Mouse (Mus musculus) MEL (cell line): Measurements from ENCODE around the gene Wt1. TPM values are rescaled to one million over a fixed set of nuclear protein-coding genes. Genes with fewer than 3 reads are reported as not detected.

Experiments
- DNase-seq: peaks from one replicate; pipeline ENCODE4 v3.0.0; 2011; ENCODE audit warnings: low read depth, low spot score
- H3K27ac ChIP-seq: 2 replicates; pipeline ENCODE4 v1.5.1; 2012; ENCODE audit warnings: low read depth, mild to moderate bottlenecking, control low read depth, low read length, moderate library complexity; ENCODE audit not compliant: control insufficient read depth
- H3K27me3 ChIP-seq, 2 experiments: fragments of 150-350 bp in 1 of 2; sonication (generic) in 1 of 2; 2 replicates each; pipeline ENCODE4 v1.6.1; 2012; ENCODE audit warnings: low read length in 2 of 2, mild to moderate bottlenecking in 2 of 2, improper control_type of control experiment in 1 of 2, moderate library complexity in 1 of 2; ENCODE audit not compliant: insufficient read depth in 2 of 2, control insufficient read depth in 1 of 2
- H3K36me3 ChIP-seq, 2 experiments: 2 replicates each; pipeline ENCODE4 v1.6.1; 2012 to 2014; ENCODE audit warnings: low read length in 2 of 2, improper control_type of control experiment in 1 of 2, inconsistent platforms in 1 of 2, mild to moderate bottlenecking in 1 of 2; ENCODE audit not compliant: insufficient read depth in 2 of 2, control insufficient read depth in 1 of 2
- H3K4me1 ChIP-seq, 2 experiments: fragments of 150-350 bp in 1 of 2; sonication (generic) in 1 of 2; 2 replicates each; pipeline ENCODE4 v1.6.1; 2012; ENCODE audit warnings: low read length in 2 of 2, improper control_type of control experiment in 1 of 2, mild to moderate bottlenecking in 1 of 2; ENCODE audit not compliant: insufficient read depth in 2 of 2, control insufficient read depth in 1 of 2
- H3K4me3 ChIP-seq, 2 experiments: fragments of 150-350 bp in 1 of 2; sonication (generic) in 1 of 2; 2 replicates each; pipeline ENCODE4 v1.5.1; 2012; ENCODE audit warnings: low read depth in 2 of 2, low read length in 2 of 2, mild to moderate bottlenecking in 2 of 2, moderate library complexity in 2 of 2, control low read depth in 1 of 2, improper control_type of control experiment in 1 of 2; ENCODE audit not compliant: control insufficient read depth in 1 of 2, insufficient read depth in 1 of 2
- H3K79me2 ChIP-seq: 2 replicates; pipeline ENCODE4 v1.6.1; 2012; ENCODE audit warnings: mild to moderate bottlenecking, low read length, moderate library complexity; ENCODE audit not compliant: control insufficient read depth, poor library complexity, insufficient read depth
- H3K9ac ChIP-seq: 2 replicates; pipeline ENCODE4 v1.6.1; 2012; ENCODE audit warnings: low read depth, mild to moderate bottlenecking, control low read depth, low read length, moderate library complexity; ENCODE audit not compliant: control insufficient read depth, poor library complexity, severe bottlenecking
- H3K9me3 ChIP-seq: fragments of 150-350 bp; sonication (generic); replicated peaks from 2 replicates; pipeline ENCODE4 v1.6.1; 2012; ENCODE audit warnings: mild to moderate bottlenecking, low read length, improper control_type of control experiment, moderate library complexity; ENCODE audit not compliant: insufficient read depth
- BHLHE40 ChIP-seq: IDR thresholded peaks from 2 replicates; pipeline ENCODE4 v1.6.1; 2012; ENCODE audit warnings: low read depth, mild to moderate bottlenecking, inconsistent platforms, low read length, improper control_type of control experiment, borderline replicate concordance
- CHD1 ChIP-seq: IDR thresholded peaks from 2 replicates; pipeline ENCODE4 v1.6.1; 2012; ENCODE audit warnings: low read depth, mild to moderate bottlenecking, inconsistent platforms, low read length, improper control_type of control experiment
- CHD2 ChIP-seq: IDR thresholded peaks from 2 replicates; pipeline ENCODE4 v1.6.1; 2011; ENCODE audit warnings: low read length, improper control_type of control experiment
- CTCF ChIP-seq, 3 experiments: IDR thresholded peaks in 2 of 3; conservative IDR thresholded peaks in 1 of 3; 2 replicates each; pipeline ENCODE4 v1.5.1; 2011 to 2012; ENCODE audit warnings: low read length in 3 of 3, low read depth in 2 of 3, mild to moderate bottlenecking in 2 of 3, improper control_type of control experiment in 1 of 3, inconsistent platforms in 1 of 3, mixed read lengths in 1 of 3, moderate library complexity in 1 of 3; ENCODE audit not compliant: control insufficient read depth in 1 of 3, insufficient read depth in 1 of 3, poor library complexity in 1 of 3, severe bottlenecking in 1 of 3
- E2F4 ChIP-seq: IDR thresholded peaks from 2 replicates; pipeline ENCODE4 v1.6.1; 2011; ENCODE audit warnings: low read depth, low read length, improper control_type of control experiment, borderline replicate concordance
- EP300 ChIP-seq, 2 experiments: IDR thresholded peaks; 2 replicates each; pipeline ENCODE4 v1.6.1; 2011; ENCODE audit warnings: improper control_type of control experiment in 2 of 2, low read length in 2 of 2, low read depth in 1 of 2, mild to moderate bottlenecking in 1 of 2
- ETS1 ChIP-seq: IDR thresholded peaks from 2 replicates; pipeline ENCODE4 v1.6.1; 2012; ENCODE audit warnings: low read depth, mild to moderate bottlenecking, inconsistent platforms, low read length, improper control_type of control experiment, moderate library complexity
- GABPA ChIP-seq: IDR thresholded peaks from 2 replicates; pipeline ENCODE4 v1.6.1; 2012; ENCODE audit warnings: low read depth, mild to moderate bottlenecking, inconsistent platforms, low read length, improper control_type of control experiment, moderate library complexity
- GATA1 ChIP-seq: IDR thresholded peaks from 2 replicates; pipeline ENCODE4 v1.6.1; 2011; ENCODE audit warnings: low read depth, low read length, improper control_type of control experiment
- HCFC1 ChIP-seq: IDR thresholded peaks from 2 replicates; pipeline ENCODE4 v1.6.1; 2012; ENCODE audit warnings: low read depth, mild to moderate bottlenecking, inconsistent platforms, low read length, improper control_type of control experiment, moderate library complexity
- JUND ChIP-seq: IDR thresholded peaks from 2 replicates; pipeline ENCODE4 v1.6.1; 2011; ENCODE audit warnings: low read depth, mild to moderate bottlenecking, improper control_type of control experiment, low read length
- KAT2A ChIP-seq: conservative IDR thresholded peaks from 2 replicates; pipeline ENCODE4 v1.6.1; 2012; ENCODE audit warnings: low read depth, low read length, improper control_type of control experiment, inconsistent platforms
- MAFK ChIP-seq: IDR thresholded peaks from 2 replicates; pipeline ENCODE4 v1.6.1; 2011; ENCODE audit warnings: low read depth, mild to moderate bottlenecking, low read length, improper control_type of control experiment, borderline replicate concordance
- MAX ChIP-seq: IDR thresholded peaks from 2 replicates; pipeline ENCODE4 v1.6.1; 2011; ENCODE audit warnings: low read length, improper control_type of control experiment
- MAZ ChIP-seq: IDR thresholded peaks from 2 replicates; pipeline ENCODE4 v1.6.1; 2012; ENCODE audit warnings: low read depth, mild to moderate bottlenecking, inconsistent platforms, low read length, improper control_type of control experiment
- MEF2A ChIP-seq: IDR thresholded peaks from 2 replicates; pipeline ENCODE4 v1.6.1; 2014; ENCODE audit warnings: low read depth, mild to moderate bottlenecking, inconsistent platforms, low read length, improper control_type of control experiment; ENCODE audit not compliant: poor library complexity, insufficient replicate concordance, severe bottlenecking; ENCODE audit errors: extremely low read depth
- MXI1 ChIP-seq: IDR thresholded peaks from 2 replicates; pipeline ENCODE4 v1.6.1; 2011; ENCODE audit warnings: mild to moderate bottlenecking, low read depth, low read length, improper control_type of control experiment
- MYB ChIP-seq: IDR thresholded peaks from 2 replicates; pipeline ENCODE4 v1.6.1; 2011; ENCODE audit warnings: mild to moderate bottlenecking, low read depth, low read length, improper control_type of control experiment
- MYC ChIP-seq: IDR thresholded peaks from 2 replicates; pipeline ENCODE4 v1.6.1; 2011; ENCODE audit warnings: low read depth, mild to moderate bottlenecking, low read length, improper control_type of control experiment, moderate library complexity
- NELFE ChIP-seq: IDR thresholded peaks from 2 replicates; pipeline ENCODE4 v1.6.1; 2011; ENCODE audit warnings: low read depth, low read length, improper control_type of control experiment
- NRF1 ChIP-seq: IDR thresholded peaks from 2 replicates; pipeline ENCODE4 v1.6.1; 2014; ENCODE audit warnings: low read depth, mild to moderate bottlenecking, inconsistent platforms, low read length, improper control_type of control experiment, moderate library complexity; ENCODE audit not compliant: poor library complexity, insufficient read depth, severe bottlenecking
- POLR2A ChIP-seq, 2 experiments: IDR thresholded peaks; 2 replicates each; pipeline ENCODE4 v1.6.1; 2011 to 2012; ENCODE audit warnings: low read length in 2 of 2, mild to moderate bottlenecking in 2 of 2, control low read depth in 1 of 2, improper control_type of control experiment in 1 of 2, low read depth in 1 of 2, moderate library complexity in 1 of 2; ENCODE audit not compliant: control insufficient read depth in 1 of 2, insufficient read depth in 1 of 2, poor library complexity in 1 of 2
- POLR2AphosphoS2 ChIP-seq: IDR thresholded peaks from 2 replicates; pipeline ENCODE4 v1.6.1; 2011; ENCODE audit warnings: low read length, improper control_type of control experiment
- POLR2AphosphoS5 ChIP-seq: IDR thresholded peaks from 2 replicates; pipeline ENCODE4 v1.6.1; 2012; ENCODE audit warnings: low read depth, borderline replicate concordance, mild to moderate bottlenecking, inconsistent platforms, low read length, moderate library complexity, mixed read lengths
- RAD21 ChIP-seq: IDR thresholded peaks from 2 replicates; pipeline ENCODE4 v1.6.1; 2011; ENCODE audit warnings: mild to moderate bottlenecking, low read depth, low read length, improper control_type of control experiment
- RCOR1 ChIP-seq: IDR thresholded peaks from 2 replicates; pipeline ENCODE4 v1.6.1; 2012; ENCODE audit warnings: low read depth, mild to moderate bottlenecking, inconsistent platforms, low read length, improper control_type of control experiment
- SIN3A ChIP-seq: IDR thresholded peaks from 2 replicates; pipeline ENCODE4 v1.6.1; 2012; ENCODE audit warnings: low read length, improper control_type of control experiment, inconsistent platforms
- SMC3 ChIP-seq: IDR thresholded peaks from 2 replicates; pipeline ENCODE4 v1.6.1; 2011; ENCODE audit warnings: low read depth, low read length, improper control_type of control experiment
- TAL1 ChIP-seq: IDR thresholded peaks from 2 replicates; pipeline ENCODE4 v1.6.1; 2012; ENCODE audit warnings: mild to moderate bottlenecking, inconsistent platforms, low read length, moderate library complexity, mixed read lengths
- TBP ChIP-seq: IDR thresholded peaks from 2 replicates; pipeline ENCODE4 v1.8.0; 2011; ENCODE audit warnings: low read depth, low read length, improper control_type of control experiment
- UBTF ChIP-seq: IDR thresholded peaks from 2 replicates; pipeline ENCODE4 v1.6.1; 2012; ENCODE audit warnings: low read depth, mild to moderate bottlenecking, inconsistent platforms, low read length, improper control_type of control experiment, moderate library complexity, borderline replicate concordance; ENCODE audit not compliant: insufficient read depth
- USF1 ChIP-seq: IDR thresholded peaks from 2 replicates; pipeline ENCODE4 v1.6.1; 2014; ENCODE audit warnings: low read depth, mild to moderate bottlenecking, inconsistent platforms, low read length, improper control_type of control experiment, moderate library complexity
- USF2 ChIP-seq, 2 experiments: IDR thresholded peaks; 2 replicates each; pipeline ENCODE4 v1.6.1; 2011 to 2012; ENCODE audit warnings: improper control_type of control experiment in 2 of 2, low read length in 2 of 2, borderline replicate concordance in 1 of 2, inconsistent platforms in 1 of 2, low read depth in 1 of 2, mild to moderate bottlenecking in 1 of 2; ENCODE audit not compliant: insufficient read depth in 1 of 2
- ZC3H11A ChIP-seq: IDR thresholded peaks from 2 replicates; pipeline ENCODE4 v1.6.1; 2012; ENCODE audit warnings: low read depth, mild to moderate bottlenecking, inconsistent platforms, low read length, improper control_type of control experiment
- ZKSCAN1 ChIP-seq: IDR thresholded peaks from 2 replicates; pipeline ENCODE4 v1.6.1; 2012; ENCODE audit warnings: low read depth, mild to moderate bottlenecking, inconsistent platforms, low read length, improper control_type of control experiment, moderate library complexity
- ZMIZ1 ChIP-seq: IDR thresholded peaks from 2 replicates; pipeline ENCODE4 v1.6.1; 2012; ENCODE audit warnings: low read depth, mild to moderate bottlenecking, inconsistent platforms, low read length, improper control_type of control experiment, moderate library complexity
- ZNF384 ChIP-seq: IDR thresholded peaks from 2 replicates; pipeline ENCODE4 v1.6.1; 2012; ENCODE audit warnings: low read depth, mild to moderate bottlenecking, inconsistent platforms, low read length, improper control_type of control experiment
- polyA plus RNA-seq, 2 experiments: library from polyadenylated mRNA; stranded (reverse) in 1 of 2; unstranded in 1 of 2; fragments of >175 nt in 1 of 2; fragments of >200 nt in 1 of 2; gene quantifications; 2 replicates each; pipeline versions ENCODE4 v1.2.1 to v1.2.4; 2012; ENCODE audit warnings: low replicate concordance in 2 of 2, low read depth in 1 of 2; ENCODE audit not compliant: insufficient read length in 2 of 2, insufficient read depth in 1 of 2, missing spikeins in 1 of 2
- total RNA-seq: library from RNA; depleted of rRNA; stranded (reverse); fragments of 300-350 nt; gene quantifications from 2 replicates; pipeline ENCODE4 v1.2.3, GENCODE M21; 2012

Gene Wt1
- total and polyA plus RNA-seq, 3 experiments, result not detected

DNA sequence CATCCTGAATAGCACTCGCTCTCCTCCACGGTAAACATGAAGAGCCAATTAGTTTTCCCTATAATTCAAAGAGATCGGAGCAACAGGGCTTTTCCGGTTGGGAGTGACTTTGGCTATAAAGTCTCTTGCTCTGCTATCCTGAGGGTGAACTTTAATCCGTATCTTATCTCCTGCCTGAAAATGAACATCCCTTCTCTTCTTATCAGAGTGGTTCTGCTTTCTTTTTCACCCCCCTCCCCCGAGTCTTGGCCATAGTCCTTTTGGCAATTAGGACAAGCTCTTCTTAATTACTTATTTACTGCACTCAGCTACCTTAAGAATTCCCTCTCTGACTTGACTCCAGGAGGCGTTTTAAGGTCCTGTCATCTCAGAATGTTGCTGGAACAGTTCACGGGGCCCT, 89.6 kb downstream of the Wt1 start:
- peak overlapping the region; percentile 27; the same call in 1 of the 2 replicates for H3K27ac ChIP-seq
- DNase-seq, result peak; percentile 38
- H3K36me3 ChIP-seq, result peaks cover 0 to 39% of the 10 kb centered on the region in 2 experiments; a peak in 2 of 4 replicates
- peak overlapping the region; percentile 9 to 45; a peak in 2 of 4 replicates for H3K4me3 ChIP-seq
- no peaks in the 10 kb centered on the region for H3K9me3 ChIP-seq
- H3K79me2 ChIP-seq, result no peaks in the 10 kb centered on the region
- peaks cover 15 to 47% of the 10 kb centered on the region in 2 experiments for H3K4me1 ChIP-seq
- H3K27me3 ChIP-seq, result 0 out of 4 replicates have a peak, but pooled peaks cover 0 to 1% of the 10 kb centered on the region in 2 experiments
- no peak overlapping the region for H3K9ac ChIP-seq
- TF ChIP-seq MAX (no peak), TAL1 (no peak), GATA1 (peak; percentile 96), USF1 (no peak), POLR2AphosphoS2 (no peak), EP300 (IDR thresholded peaks at IDR 0.05; ENCODE audit: low read depth in 1 of 2, low read length in 2 of 2) (peak; percentile 88 to 92), POLR2A (IDR thresholded peaks at IDR 0.05; ENCODE audit: control insufficient read depth in 1 of 2, insufficient read depth in 1 of 2, low read depth in 1 of 2, low read length in 2 of 2, poor library complexity in 1 of 2) (no peak), SIN3A (peak; percentile 38; the same call in 1 of the 2 replicates), MEF2A (no peak), RCOR1 (peak; percentile 81; the same call in 1 of the 2 replicates), CTCF (IDR thresholded peaks at IDR 0.05 in 2 of 3, conservative IDR thresholded peaks at IDR 0.05 in 1 of 3; ENCODE audit: control insufficient read depth in 1 of 3, insufficient read depth in 1 of 3, low read depth in 2 of 3, low read length in 3 of 3, poor library complexity in 1 of 3, severe bottlenecking in 1 of 3) (no peak), JUND (no peak), KAT2A (no peak), UBTF (no peak), USF2 (IDR thresholded peaks at IDR 0.05; ENCODE audit: borderline replicate concordance in 1 of 2, insufficient read depth in 1 of 2, low read depth in 1 of 2, low read length in 2 of 2) (no peak), SMC3 (no peak), RAD21 (no peak), NELFE (no peak), TBP (no peak), CHD1 (no peak), ZNF384 (no peak), ZC3H11A (no peak), HCFC1 (peak; percentile 31; the same call in 1 of the 2 replicates), MYB (no peak), GABPA (no peak), ETS1 (peak; percentile 78), MYC (no peak), POLR2AphosphoS5 (no peak), MXI1 (peak; percentile 39; the same call in 1 of the 2 replicates), ZMIZ1 (no peak), CHD2 (no peak; the same call in 1 of the 2 replicates), MAZ (peak; percentile 53; the same call in 1 of the 2 replicates), MAFK (no peak), NRF1 (no peak), BHLHE40 (0 out of 2 replicates have a peak, but pooled peaks have one; percentile 19), E2F4 (no peak), ZKSCAN1 (no peak)
